ENCODE assay signal across 9 mouse cellular contexts in the genomic region with DNA sequence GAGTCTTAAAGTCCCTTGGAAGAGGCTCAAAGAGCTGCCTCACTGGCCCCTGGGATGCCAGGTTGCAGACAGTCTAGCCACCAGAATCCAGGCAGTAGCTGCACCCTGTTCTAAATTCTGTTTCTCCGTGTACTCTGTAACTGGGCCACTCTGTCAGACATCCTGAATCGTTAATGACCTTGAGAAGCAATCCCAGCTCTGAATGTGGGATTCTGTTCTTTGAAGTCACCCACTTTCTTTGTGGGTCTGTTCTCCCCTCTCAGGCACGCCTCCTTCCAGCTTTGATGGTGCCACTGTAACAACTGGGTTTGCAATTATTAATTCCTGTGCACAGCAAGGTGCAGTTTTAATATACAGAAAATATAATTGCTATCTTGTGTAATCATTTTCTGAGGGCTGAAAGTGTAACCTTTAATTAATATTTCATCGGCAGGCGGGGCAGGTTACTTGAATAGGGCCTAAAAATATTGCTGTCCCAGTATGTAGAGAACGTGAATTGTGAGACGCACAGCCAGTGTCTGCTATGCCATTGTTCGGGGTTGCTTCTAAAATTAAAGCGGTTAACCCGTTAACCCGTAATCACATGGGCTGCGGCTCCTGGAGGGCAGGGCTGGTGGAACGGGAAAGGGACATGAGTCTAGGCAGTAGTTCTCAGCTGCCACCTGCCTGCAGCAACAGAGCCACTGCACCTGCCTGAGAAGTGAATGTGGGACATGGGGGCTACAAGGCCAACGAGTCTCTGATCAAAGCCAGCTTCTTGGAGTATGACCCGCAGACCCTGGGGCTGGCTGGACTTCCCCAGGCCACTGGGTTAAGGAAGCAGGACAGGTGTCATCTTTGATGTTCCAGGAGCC.
DNase-seq lines count a peak whose midpoint lies in the region; ATAC-seq and TF ChIP-seq lines count a peak whose summit lies in the region.
"Had no signal": no experiment of that assay in that cellular context is flagged by ENCODE, and none has a peak within 500 bp of the region (broad histone marks: within the 10 kb centered on the region; RNA-seq: fewer than 3 reads in every experiment).

No protein-coding gene starts in this region.

- H3K4me2 ChIP-seq in hindbrain, embryonic 13.5 days: no peak overlapping the region
- H3K4me2 ChIP-seq in kidney, postnatal 0 days (ENCODE audit: low read length): no peak overlapping the region

- no peak for ATAC-seq in hindbrain, embryonic 13.5 days (ENCODE audit: low FRiP score)
- no peak for ATAC-seq in kidney, postnatal 0 days (replicated peaks; ENCODE audit: low FRiP score, low read depth)
- ATAC-seq in megakaryocyte-erythroid progenitor cell, adult 5-6 weeks (replicated peaks; ENCODE audit: low FRiP score, low TSS enrichment, poor library complexity, severe bottlenecking): no peak

- WGBS in hindbrain, embryonic 10.5 days: 65% methylated on average over 15 of the region's 15 CpGs
- WGBS in hindbrain, embryonic 13.5 days: 57% methylated on average over 15 of the region's 15 CpGs
- WGBS in kidney, postnatal 0 days: 67% methylated on average over 15 of the region's 15 CpGs

- H3K4me1 ChIP-seq in hindbrain, embryonic 10.5 days (replicated peaks): peaks cover 62% of the 10 kb centered on the region
- H3K4me1 ChIP-seq in hindbrain, embryonic 13.5 days (replicated peaks): peaks cover 19% of the 10 kb centered on the region
- H3K4me1 ChIP-seq in kidney, postnatal 0 days (replicated peaks; ENCODE audit: insufficient read depth, low read length): peaks cover 12% of the 10 kb centered on the region; the same call in 1 of the 2 replicates

- TF ChIP-seq CTCF in kidney, postnatal 0 days (IDR thresholded peaks at IDR 0.05; ENCODE audit: low read depth): peak; percentile 62

- no peak overlapping the region for H3K9ac ChIP-seq in hindbrain, embryonic 13.5 days
- no peak overlapping the region for H3K9ac ChIP-seq in kidney, postnatal 0 days (ENCODE audit: low read depth, low read length)

- peak overlapping the region; percentile 35; the same call in 1 of the 2 replicates for H3K27ac ChIP-seq in hindbrain, embryonic 10.5 days
- H3K27ac ChIP-seq in hindbrain, embryonic 13.5 days: no peak overlapping the region; the same call in 1 of the 2 replicates
- H3K27ac ChIP-seq in kidney, postnatal 0 days: no peak overlapping the region

- peaks cover 75% of the 10 kb centered on the region for H3K27me3 ChIP-seq in hindbrain, embryonic 10.5 days (ENCODE audit: insufficient read depth, poor library complexity, severe bottlenecking)
- H3K27me3 ChIP-seq in hindbrain, embryonic 13.5 days: peaks cover 7% of the 10 kb centered on the region
- no peaks in the 10 kb centered on the region for H3K27me3 ChIP-seq in kidney, postnatal 0 days (ENCODE audit: insufficient read depth, low read length)

- H3K4me3 ChIP-seq in hindbrain, embryonic 10.5 days: no peak overlapping the region
- no peak overlapping the region for H3K4me3 ChIP-seq in hindbrain, embryonic 13.5 days
- no peak overlapping the region for H3K4me3 ChIP-seq in kidney, postnatal 0 days (replicated peaks; ENCODE audit: low read depth, low read length)

- H3K9me3 ChIP-seq in hindbrain, embryonic 10.5 days: no peaks in the 10 kb centered on the region
- no peaks in the 10 kb centered on the region for H3K9me3 ChIP-seq in hindbrain, embryonic 13.5 days
- H3K9me3 ChIP-seq in kidney, postnatal 0 days (replicated peaks; ENCODE audit: low read length): no peaks in the 10 kb centered on the region

- H3K36me3 ChIP-seq in hindbrain, embryonic 10.5 days: no peaks in the 10 kb centered on the region
- no peaks in the 10 kb centered on the region for H3K36me3 ChIP-seq in hindbrain, embryonic 13.5 days
- H3K36me3 ChIP-seq in kidney, postnatal 0 days (ENCODE audit: insufficient read depth, low read length): no peaks in the 10 kb centered on the region

- no peak for DNase-seq in hindbrain, embryonic 10.5 days (ENCODE audit: low spot score)
- peak; percentile 47 to 63 for DNase-seq in right cerebral cortex, postnatal 10 days (ENCODE audit: low spot score in 2 of 2)
- DNase-seq in right cerebral cortex, postnatal 14 days: no peak
- no peak for DNase-seq in kidney, postnatal 0 days (ENCODE audit: low spot score)
- no peak for DNase-seq in spleen, postnatal 14 days (ENCODE audit: low spot score in 2 of 2)
- DNase-seq in adrenal gland, adult 2 months: no peak
- DNase-seq: adrenal gland, postnatal 10 days had no signal

Comparison
In these comparisons a context has a peak if more than half of its experiments do, and no peak if none do; other contexts are left out.
1. DNase-seq: peak in right cerebral cortex, postnatal 10 days (2 of 2); none in hindbrain, embryonic 10.5 days (single experiment), right cerebral cortex, postnatal 14 days (single experiment), kidney, postnatal 0 days (single experiment), spleen, postnatal 14 days (0 of 2) and adrenal gland, adult 2 months (single experiment).